Mouse (Mus musculus) B cell, adult 2 months (primary cell): ENCODE data around the gene 1700001P01Rik.
"Not testable (repeated sequence)": the region's sequence is repeated elsewhere in the genome, so short reads cannot be mapped to it uniquely, and the experiment has no call there.

Experiments used
- DNase-seq, 2 experiments: peaks; one replicate each; pipeline ENCODE4 v3.0.0; 2022

The 1700001P01Rik gene

DNA sequence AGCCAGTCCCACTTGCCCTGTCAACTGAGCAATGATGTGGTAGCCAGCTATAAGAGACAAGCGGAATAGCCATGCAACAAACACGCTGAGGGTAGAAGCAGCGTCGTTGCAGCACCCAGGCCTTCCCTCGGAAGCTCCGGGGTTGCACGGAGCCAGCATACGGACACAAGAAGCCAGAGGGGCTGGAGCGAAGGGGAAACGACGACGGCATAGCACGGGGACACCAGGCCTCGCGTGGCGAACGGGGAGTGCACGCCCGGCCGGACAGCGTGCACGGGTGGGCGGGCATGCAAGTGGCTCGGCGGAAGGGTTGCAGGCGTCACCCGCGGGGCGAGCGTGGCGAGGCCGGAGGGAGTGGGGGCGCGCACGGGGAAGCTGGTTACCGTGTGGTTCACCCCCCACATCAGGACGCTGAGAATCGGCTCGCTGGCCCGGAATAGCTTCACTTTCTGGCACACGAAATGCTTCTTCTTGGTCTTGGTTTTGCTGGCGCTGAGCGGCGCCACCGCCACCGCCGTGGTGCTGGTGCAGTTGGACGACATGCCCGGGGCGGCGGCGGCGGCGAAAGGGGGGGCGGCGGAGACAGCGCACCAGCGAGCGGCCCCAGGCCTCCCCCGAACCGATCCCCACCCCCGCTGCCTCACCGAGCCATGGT lies 31.5 kb downstream of the 1700001P01Rik start, which contains the start of gene Pip4k2b:
Gene Pip4k2b (minus strand): TSS at position 642 of the 655 bp plus-strand sequence.
- DNase-seq = peak in 1 of 2 experiments; percentile 55

DNA sequence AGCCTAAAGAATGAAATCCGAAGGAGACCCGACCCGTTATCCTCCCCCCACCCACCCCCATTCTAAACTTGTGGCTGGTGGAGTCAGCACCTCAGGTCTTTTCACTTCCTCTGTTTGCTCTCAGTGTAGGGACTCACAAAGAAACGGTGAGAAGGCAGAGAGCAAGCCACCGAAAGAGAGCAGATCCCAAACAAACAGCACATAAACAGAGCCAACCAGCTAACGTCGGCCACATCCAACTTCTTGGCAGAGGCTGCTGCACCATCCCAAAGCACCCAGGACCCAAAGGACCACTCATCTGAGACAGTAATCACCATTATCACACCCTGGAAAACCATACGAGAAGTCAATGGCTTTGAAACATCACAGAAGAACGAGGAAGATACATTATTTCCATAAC lies 32.3 kb downstream of the 1700001P01Rik start:
- DNase-seq = peak; percentile 15 to 34

DNA sequence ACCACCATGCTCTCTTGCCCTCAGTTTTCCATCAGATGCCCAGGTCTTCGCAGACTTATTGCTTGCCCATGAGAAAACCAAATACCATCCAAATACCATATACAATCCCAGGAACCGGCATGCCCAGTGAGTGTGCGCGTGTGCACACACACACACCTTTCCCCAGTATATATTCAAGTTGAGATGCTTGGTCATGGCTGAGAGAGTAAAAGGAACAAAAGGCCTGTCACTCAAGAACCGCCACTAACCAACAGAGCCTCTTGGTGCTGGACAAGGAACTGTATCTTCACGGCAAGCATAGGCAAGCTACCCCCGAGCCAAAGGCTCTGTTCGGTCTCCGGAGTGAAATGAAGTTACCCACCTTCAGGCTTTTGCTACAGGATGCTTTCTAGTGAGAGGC lies 33.1 kb downstream of the 1700001P01Rik start:
- DNase-seq = peak; percentile 32 to 37

DNA sequence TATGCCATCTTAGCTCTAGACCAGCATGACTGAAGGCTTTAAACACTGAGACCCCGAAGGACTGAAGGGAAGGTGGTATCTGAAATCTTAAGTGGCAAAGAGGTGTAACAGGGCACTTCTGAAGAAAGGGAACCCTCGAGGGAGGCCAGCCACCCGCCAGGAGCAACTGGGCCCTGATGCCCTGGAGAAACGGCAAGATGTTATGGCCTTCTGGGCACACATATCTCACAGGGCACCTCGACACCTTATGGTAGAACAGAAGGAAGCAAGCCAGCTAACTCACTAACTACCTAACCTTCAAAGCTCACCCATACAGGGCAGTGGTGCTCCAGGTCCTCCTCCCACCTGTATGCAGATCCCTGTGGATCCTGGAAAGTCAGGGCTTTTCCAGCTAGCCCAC lies 33.6 kb downstream of the 1700001P01Rik start:
- no peak for DNase-seq

DNA sequence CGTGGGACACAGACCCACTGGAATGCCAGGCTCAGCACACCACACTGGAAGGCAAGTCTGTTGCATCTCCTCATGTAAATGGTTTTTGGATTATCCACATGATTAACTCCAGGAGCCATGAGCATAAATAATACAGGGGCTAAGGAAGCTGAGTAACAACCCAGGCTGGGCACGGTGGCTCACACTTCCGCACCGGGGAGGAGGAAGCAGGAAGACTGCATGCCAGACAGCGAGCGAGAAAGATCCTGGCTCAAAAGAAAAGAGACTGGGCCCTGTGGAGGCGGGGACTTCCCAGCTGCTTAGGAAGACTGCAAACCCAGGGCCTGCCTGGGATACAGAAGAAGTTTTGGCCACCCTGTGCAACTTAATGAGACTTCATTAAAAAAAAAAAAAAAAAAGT lies 35.5 kb downstream of the 1700001P01Rik start:
- DNase-seq = no peak

DNA sequence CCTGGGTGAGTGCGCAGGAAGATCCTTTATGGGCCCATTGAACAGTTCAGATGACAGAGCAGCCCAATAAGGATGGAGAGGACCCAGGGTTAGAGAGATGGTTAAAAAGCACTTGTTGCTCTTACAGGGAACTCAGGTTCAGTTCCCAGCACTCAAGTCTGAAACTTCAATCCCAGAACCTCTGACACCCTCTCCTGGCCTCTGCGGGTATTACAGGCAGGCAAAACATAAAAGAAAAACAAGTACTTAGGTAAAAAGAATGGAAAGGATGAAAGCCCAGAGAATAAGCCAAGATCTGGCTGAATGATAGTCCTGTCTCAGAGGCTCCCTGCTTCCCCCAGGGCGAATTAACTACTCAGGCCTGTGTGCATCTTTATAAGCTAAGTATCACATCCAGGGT lies 36.6 kb downstream of the 1700001P01Rik start:
- DNase-seq = peak; percentile 43 to 51

DNA sequence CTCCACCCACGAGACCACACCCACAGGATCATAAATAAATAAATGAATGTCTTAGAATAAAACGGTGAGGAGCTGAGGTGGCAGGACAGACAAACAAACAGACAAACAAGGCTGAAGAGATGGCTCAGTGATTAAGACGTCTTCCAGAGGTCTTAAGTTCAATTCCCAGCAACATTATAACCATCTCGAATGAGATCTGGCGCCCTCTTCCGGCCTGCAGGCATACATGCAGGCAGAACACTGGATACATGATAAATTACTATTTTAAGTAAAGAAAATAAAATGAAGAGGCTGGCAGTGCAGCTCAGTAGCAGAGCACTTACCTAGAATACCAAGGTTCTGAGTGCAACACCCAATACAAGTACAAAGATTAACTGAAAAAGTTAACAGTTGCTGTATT lies 37.0 kb downstream of the 1700001P01Rik start:
- DNase-seq = peak; percentile 40 to 50

DNA sequence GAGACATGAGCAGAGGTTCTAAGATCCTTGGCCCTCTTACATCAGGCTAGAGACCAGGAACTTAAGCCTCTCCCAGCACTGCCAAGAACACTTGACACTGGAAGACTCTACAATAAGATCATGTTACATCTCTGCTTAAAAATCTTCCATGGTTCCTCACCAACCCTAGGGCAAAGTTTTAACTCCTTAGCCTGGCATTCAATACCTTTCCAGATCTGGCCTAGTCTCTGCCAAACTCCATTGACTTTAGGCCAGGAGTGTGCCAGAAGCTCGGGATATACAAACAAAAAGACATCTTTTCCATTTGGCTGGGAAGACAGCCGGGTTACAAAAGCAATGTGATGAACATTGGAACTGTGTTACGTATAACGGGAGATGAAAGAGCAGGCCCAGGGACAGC lies 38.1 kb downstream of the 1700001P01Rik start:
- no peak for DNase-seq

DNA sequence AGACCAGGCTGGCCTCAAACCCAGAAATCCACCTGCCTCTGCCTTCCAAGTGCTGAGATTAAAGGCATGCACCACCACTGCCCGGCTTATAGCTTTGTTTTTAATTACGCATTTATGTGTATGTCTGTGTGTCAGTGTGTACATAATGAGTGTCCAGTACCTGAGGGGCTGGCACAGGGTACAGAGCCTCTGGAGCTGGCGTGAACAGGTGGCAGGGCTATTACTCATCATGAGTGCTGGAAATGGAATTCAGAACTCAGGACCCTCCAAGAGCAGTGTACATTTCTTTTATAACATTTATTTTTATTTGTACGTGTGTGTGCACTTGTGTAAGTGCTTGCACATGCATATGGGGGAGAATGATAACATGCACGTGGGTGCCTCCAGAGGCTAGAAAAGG lies 39.1 kb downstream of the 1700001P01Rik start:
- DNase-seq = no peak

DNA sequence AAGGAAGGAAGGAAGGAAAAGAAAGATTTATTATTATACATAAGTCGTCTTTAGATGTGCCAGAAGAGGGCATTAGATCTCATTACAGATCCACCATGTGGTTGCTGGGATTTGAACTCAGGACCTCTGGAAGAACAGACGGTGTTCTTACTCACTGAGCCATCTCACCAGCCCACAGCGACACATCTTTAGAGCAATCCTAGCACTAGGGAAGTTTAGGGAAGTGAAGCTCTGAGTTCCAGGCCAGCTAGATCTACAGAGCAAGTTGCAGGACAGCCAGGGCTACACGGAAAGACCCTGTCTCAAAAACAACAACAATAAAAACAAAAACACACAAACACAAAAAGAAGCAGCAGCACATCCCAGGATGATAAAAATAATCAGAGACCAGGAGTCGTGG lies 40.9 kb downstream of the 1700001P01Rik start:
- not testable (repeated sequence) for DNase-seq

DNA sequence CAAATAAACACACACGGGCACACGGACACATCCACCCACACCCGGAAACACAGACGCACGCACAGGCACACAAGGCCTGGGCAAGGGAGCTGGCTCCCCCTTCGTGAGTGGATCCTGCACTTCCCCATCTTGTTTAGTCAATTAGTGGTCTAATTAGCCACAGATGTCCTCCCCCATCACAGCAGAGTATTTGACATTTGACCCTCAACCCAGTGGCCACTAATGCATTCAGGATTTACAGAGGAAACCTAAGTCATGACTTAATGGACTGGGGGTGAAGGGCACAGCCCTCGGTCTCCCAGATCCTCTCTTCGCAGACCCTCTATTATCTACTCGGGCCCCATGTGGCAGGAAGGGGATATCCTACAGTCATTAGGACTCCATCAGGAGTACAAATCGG lies 42.0 kb downstream of the 1700001P01Rik start:
- no peak for DNase-seq

DNA sequence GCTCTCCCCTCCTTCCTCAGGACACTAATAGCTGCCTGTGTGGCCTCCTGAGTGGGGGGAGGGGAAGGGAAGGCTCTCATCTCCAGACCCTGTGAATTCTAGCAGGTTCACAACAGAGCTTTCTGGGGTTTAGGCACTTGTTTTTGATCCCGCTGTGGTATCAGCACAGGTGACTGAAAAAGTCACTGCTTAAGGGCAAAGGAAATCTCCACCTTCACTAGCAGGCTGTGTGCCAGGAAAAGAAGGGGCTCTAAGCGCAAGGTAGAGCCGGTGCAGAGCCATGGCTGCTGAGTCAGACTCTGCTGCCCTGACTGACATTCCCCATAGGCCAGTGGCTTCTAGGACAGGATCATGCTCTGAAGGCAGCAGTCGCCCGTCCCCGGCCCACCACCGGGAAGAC lies 47.0 kb downstream of the 1700001P01Rik start:
- no peak for DNase-seq

DNA sequence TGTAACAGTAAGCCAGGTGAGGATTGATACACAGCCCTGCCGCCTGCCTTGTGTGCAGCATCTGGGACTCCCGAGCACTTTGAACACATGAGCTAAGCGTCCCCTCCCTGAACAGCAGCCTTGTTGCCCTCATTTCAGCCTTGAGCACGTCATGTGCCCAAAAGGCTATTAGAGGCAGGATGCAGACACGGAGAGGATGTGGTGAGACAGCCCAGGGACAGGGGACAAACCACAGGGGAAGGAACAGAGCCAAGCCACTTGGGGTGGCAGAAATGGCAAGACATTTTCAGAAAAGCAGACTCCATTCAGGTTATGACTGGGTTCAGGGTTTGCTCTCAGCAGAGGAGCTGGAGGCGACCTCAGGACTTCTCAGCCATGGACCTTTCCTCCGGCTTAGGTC lies 47.4 kb downstream of the 1700001P01Rik start:
- DNase-seq = peak in 1 of 2 experiments; percentile 33

DNA sequence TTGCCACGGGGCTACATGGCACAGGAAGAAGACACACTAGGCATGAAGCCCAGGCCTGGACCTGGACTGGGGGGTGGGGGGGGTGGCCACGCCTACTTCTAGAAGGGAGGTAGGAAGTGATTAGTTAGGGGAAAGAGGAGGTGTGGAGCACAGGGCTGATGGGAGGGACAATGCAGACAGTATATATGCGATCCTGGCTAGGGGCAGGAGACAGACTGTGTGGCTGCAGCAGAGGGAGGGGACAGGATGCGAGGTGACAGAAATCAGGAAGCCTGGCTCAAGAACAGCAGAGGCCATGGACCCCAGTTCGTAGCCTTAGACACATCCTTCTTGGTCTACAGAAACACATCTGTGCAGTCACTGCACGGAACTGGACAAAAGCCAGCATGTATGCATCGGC lies 52.0 kb downstream of the 1700001P01Rik start:
- no peak for DNase-seq
